Mouse (Mus musculus) liver, embryonic 15.5 days (tissue): ENCODE results near the gene Ccdc117. TPM values are rescaled to one million over a fixed set of nuclear protein-coding genes. Genes with fewer than 3 reads are reported as not detected.
A peak's percentile ranks its signal among the peaks of the same experiment; 100 is the strongest.
"Not testable (repeated sequence)": the region's sequence is repeated elsewhere in the genome, so short reads cannot be mapped to it uniquely, and the experiment has no call there.

Experiments
- ATAC-seq: fragments of 200-750 bp; cut with Nextera tagmentation; 2 replicates; pipeline ENCODE4 v1.8.0; 2017; ENCODE audit warnings: moderate number of reproducible peaks, mild to moderate bottlenecking, moderate library complexity; ENCODE audit not compliant: insufficient read depth
- H3K27ac ChIP-seq: fragments of 300-500 bp; sonication (generic); replicated peaks from 2 replicates; pipeline ENCODE4 v1.5.1; 2015; ENCODE audit warnings: mild to moderate bottlenecking, inconsistent platforms
- H3K27me3 ChIP-seq: fragments of 300-500 bp; sonication (generic); 2 replicates; pipeline ENCODE4 v1.6.1; 2015; ENCODE audit warnings: mild to moderate bottlenecking, inconsistent platforms
- H3K36me3 ChIP-seq: fragments of 300-500 bp; sonication (generic); replicated peaks from 2 replicates; pipeline ENCODE4 v1.6.1; 2015; ENCODE audit warnings: moderate library complexity, mild to moderate bottlenecking, inconsistent platforms
- H3K4me1 ChIP-seq: fragments of 300-500 bp; sonication (generic); replicated peaks from 2 replicates; pipeline ENCODE4 v1.6.1; 2015; ENCODE audit warnings: inconsistent platforms
- H3K4me2 ChIP-seq: fragments of 300-500 bp; sonication (generic); 2 replicates; pipeline ENCODE4 v1.6.1; 2015; ENCODE audit warnings: moderate library complexity, mild to moderate bottlenecking, inconsistent platforms
- H3K4me3 ChIP-seq: fragments of 300-500 bp; sonication (generic); replicated peaks from 2 replicates; pipeline ENCODE4 v1.5.1; 2015; ENCODE audit warnings: mild to moderate bottlenecking, inconsistent platforms
- H3K9ac ChIP-seq: fragments of 300-500 bp; sonication (generic); 2 replicates; pipeline ENCODE4 v1.6.1; 2015; ENCODE audit warnings: moderate library complexity, mild to moderate bottlenecking, inconsistent platforms
- H3K9me3 ChIP-seq: fragments of 300-500 bp; sonication (generic); replicated peaks from 2 replicates; pipeline ENCODE4 v1.6.1; 2016; ENCODE audit warnings: inconsistent platforms
- WGBS: fragments of 180-500 bp; shearing (Covaris S2); methylation state at CpG from one replicate; pipeline ENCODE4 v1.1.7; 2015; ENCODE audit warnings: mixed read lengths; ENCODE audit not compliant: insufficient replicate concordance; 5-methylcytosine and 5-hydroxymethylcytosine counted together
- polyA plus RNA-seq: library from polyadenylated mRNA; unstranded; fragments of >200 nt; fragmentation: Nextera tagmentation; extraction: Ambion mirVana; gene quantifications from 2 replicates; pipeline ENCODE4 v1.2.1, GENCODE M21; 2015

Gene Ccdc117
- polyA plus RNA-seq, 1 experiment from 2014 or later, result 8.1 TPM

DNA sequence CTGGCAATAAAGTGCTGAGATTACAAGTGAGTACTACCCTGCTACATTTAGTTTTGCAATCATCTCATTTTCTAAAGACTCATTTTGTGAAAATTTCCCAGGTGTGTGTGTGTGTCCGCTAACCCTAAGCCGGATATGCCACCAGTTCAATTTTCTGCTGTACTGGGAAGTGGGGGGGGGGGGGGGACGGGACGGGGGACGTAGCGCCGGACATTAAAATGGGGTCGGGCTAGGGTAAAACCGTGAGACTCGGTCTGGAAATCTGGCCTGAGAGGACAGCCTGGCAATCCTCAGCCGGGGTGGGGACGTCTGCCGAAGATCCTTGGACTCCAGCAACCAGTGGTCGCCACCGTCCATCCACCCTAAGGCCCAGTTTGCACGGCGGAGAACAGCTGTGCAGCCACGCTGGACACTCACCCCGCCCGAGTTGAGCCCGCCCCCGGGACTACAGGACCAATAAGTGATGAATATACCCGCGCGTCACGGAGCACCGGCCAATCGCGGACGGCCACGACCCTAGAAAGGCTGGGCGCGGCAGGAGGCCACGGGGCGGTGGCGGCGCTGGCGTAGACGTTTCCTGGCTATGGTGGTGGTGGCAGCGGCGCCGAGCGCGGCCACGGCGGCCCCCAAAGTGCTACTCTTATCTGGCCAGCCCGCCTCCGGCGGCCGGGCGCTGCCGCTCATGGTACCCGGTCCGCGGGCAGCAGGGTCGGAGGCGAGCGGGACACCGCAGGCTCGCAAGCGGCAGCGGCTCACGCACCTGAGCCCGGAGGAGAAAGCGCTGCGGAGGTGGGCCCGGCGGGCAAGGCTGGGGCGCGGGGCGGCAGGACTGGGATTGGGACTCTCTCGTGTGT is 21.3 kb downstream of the Ccdc117 start, which contains the start of gene Xbp1:
TSS of gene Xbp1 (plus strand) at position 248 of the 854 bp plus-strand sequence.
- H3K9ac ChIP-seq, result peak within 1 kb of the TSS; percentile 94
- H3K27me3 ChIP-seq, result 0 out of 2 replicates have a peak, but pooled peaks cover 4% of the 10 kb centered on the region
- WGBS, result under 1% methylated on average over 71 of the region's 72 CpGs
- peak; percentile 94 for ATAC-seq
- peak within 1 kb of the TSS; percentile 87 for H3K4me2 ChIP-seq
- H3K36me3 ChIP-seq, result peaks cover 35% of the 10 kb centered on the region
- H3K27ac ChIP-seq, result peak within 1 kb of the TSS; percentile 91
- H3K4me3 ChIP-seq, result peak within 1 kb of the TSS; percentile 84
- peaks cover 44% of the 10 kb centered on the region for H3K4me1 ChIP-seq
- H3K9me3 ChIP-seq, result no peaks in the 10 kb centered on the region

GRCm38 (mm10) chr11:5519681-5520080 is 22.3 kb downstream of the Ccdc117 start:
- Histone ChIP-seq H3K4me3 (no peak overlapping the region), H3K9me3 (no peaks in the 10 kb centered on the region), H3K4me2 (peak overlapping the region; percentile 87), H3K4me1 (peaks cover 40% of the 10 kb centered on the region), H3K27ac (no peak overlapping the region), H3K9ac (no peak overlapping the region), H3K36me3 (peaks cover 26% of the 10 kb centered on the region), H3K27me3 (0 out of 2 replicates have a peak, but pooled peaks cover 4% of the 10 kb centered on the region)
- ATAC-seq, result no peak
- 59% methylated on average over 3 of the region's 3 CpGs for WGBS

- ATAC-seq, result no peak
- H3K4me1 ChIP-seq, result peaks cover 18% of the 10 kb centered on the region
- no peak overlapping the region for H3K9ac ChIP-seq
- WGBS, result 57% methylated on average over 6 of the region's 6 CpGs
- H3K9me3 ChIP-seq, result no peaks in the 10 kb centered on the region
- peaks cover 3% of the 10 kb centered on the region for H3K36me3 ChIP-seq
- H3K4me2 ChIP-seq, result no peak overlapping the region
- H3K27ac ChIP-seq, result no peak overlapping the region
- H3K4me3 ChIP-seq, result no peak overlapping the region
- H3K27me3 ChIP-seq, result 0 out of 2 replicates have a peak, but pooled peaks cover 4% of the 10 kb centered on the region
These were observed 24.6 kb downstream of the Ccdc117 start for GRCm38 (mm10) chr11:5517346-5517745.

DNA sequence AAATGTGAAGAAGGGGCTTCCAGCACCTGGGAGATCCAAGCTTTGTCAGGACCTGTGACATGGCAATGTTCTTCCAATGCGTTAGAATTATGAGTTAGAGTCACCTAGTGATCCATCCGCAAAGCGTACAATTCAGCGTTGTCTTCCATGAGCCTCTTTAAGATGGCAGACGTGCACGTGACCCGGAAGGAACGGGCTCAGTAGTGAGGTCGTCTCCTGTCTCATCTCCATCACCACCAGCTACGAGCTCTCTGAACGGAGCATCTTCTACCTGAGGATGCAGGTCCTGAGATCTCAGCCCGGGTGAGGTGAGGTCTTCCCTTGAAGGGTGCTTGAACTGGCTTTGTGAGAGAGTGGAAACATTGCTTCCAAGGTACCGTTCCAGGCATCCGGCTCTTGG is 25.4 kb downstream of the Ccdc117 start:
- Histone ChIP-seq H3K4me2 (no peak overlapping the region), H3K36me3 (no peaks in the 10 kb centered on the region), H3K9ac (no peak overlapping the region), H3K9me3 (no peaks in the 10 kb centered on the region), H3K27me3 (0 out of 2 replicates have a peak, but pooled peaks cover 4% of the 10 kb centered on the region), H3K4me1 (peaks cover 11% of the 10 kb centered on the region), H3K27ac (no peak overlapping the region), H3K4me3 (no peak overlapping the region)
- no peak for ATAC-seq
- WGBS, result 85% methylated on average over 14 of the region's 14 CpGs

GRCm38 (mm10) chr11:5516151-5516550 is 25.8 kb downstream of the Ccdc117 start:
- Histone ChIP-seq H3K36me3 (no peaks in the 10 kb centered on the region), H3K4me3 (no peak overlapping the region), H3K9me3 (no peaks in the 10 kb centered on the region), H3K27me3 (0 out of 2 replicates have a peak, but pooled peaks cover 4% of the 10 kb centered on the region), H3K4me2 (no peak overlapping the region), H3K9ac (no peak overlapping the region), H3K4me1 (peaks cover 12% of the 10 kb centered on the region), H3K27ac (no peak overlapping the region)
- ATAC-seq, result no peak
- WGBS, result 71% methylated on average over 7 of the region's 7 CpGs

DNA sequence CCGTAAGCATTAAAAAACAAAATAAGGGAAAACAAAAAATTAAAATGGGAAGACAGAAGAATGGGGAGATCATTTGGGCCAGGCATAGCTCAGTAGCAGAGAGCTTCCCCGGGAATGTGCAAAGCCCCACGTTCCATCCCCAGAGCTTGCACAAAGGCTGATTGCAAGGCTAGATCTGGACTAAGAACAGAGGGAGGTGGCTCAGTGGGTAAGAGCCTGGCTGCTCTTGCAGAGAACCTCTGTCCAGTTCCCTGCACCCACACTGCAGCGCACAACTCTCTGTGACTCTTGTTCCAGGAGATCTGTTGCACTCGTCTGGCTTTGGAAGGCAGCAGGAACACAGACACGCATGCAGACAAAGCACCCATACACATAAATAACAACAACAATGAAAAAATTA is 26.3 kb downstream of the Ccdc117 start:
- H3K27ac ChIP-seq, result no peak overlapping the region
- no peak for ATAC-seq
- H3K4me2 ChIP-seq, result no peak overlapping the region
- no peaks in the 10 kb centered on the region for H3K36me3 ChIP-seq
- WGBS, result 71% methylated on average over 6 of the region's 6 CpGs
- H3K27me3 ChIP-seq, result 0 out of 2 replicates have a peak, but pooled peaks cover 4% of the 10 kb centered on the region
- no peak overlapping the region for H3K4me3 ChIP-seq
- no peak overlapping the region for H3K9ac ChIP-seq
- no peaks in the 10 kb centered on the region for H3K9me3 ChIP-seq
- H3K4me1 ChIP-seq, result peaks cover 16% of the 10 kb centered on the region

DNA sequence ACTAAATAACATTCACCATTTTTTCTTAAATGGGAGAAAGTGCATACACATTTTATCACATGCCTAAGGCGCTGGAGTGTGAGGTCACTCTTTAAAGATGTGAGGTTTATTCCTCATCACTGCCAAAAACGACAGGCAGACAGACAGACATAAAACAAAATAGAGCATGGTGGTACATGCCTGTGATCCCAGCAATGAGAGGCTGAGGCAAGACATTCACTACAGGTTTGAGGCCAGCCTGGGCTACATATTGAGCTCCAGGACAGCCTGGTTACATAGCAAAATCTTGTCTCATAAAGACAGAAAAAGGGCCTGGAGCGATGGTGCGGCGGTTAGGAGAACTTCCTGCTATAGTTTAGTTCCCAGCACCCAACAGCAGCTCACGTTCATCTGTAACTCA is 26.8 kb downstream of the Ccdc117 start:
- Histone ChIP-seq H3K27ac (no peak overlapping the region), H3K4me2 (no peak overlapping the region), H3K9me3 (no peaks in the 10 kb centered on the region), H3K36me3 (no peaks in the 10 kb centered on the region), H3K4me1 (peaks cover 14% of the 10 kb centered on the region), H3K9ac (no peak overlapping the region), H3K27me3 (0 out of 2 replicates have a peak, but pooled peaks cover 4% of the 10 kb centered on the region), H3K4me3 (no peak overlapping the region)
- ATAC-seq, result no peak
- 54% methylated on average over 6 of the region's 6 CpGs for WGBS

GRCm38 (mm10) chr11:5514091-5514490 is 27.9 kb downstream of the Ccdc117 start:
- H3K9ac ChIP-seq, result no peak overlapping the region
- H3K36me3 ChIP-seq, result no peaks in the 10 kb centered on the region
- peaks cover 19% of the 10 kb centered on the region for H3K4me1 ChIP-seq
- 81% methylated on average over 4 of the region's 4 CpGs for WGBS
- no peak overlapping the region for H3K4me2 ChIP-seq
- H3K4me3 ChIP-seq, result no peak overlapping the region
- H3K27ac ChIP-seq, result no peak overlapping the region
- H3K9me3 ChIP-seq, result no peaks in the 10 kb centered on the region
- 0 out of 2 replicates have a peak, but pooled peaks cover 4% of the 10 kb centered on the region for H3K27me3 ChIP-seq
- no peak for ATAC-seq

DNA sequence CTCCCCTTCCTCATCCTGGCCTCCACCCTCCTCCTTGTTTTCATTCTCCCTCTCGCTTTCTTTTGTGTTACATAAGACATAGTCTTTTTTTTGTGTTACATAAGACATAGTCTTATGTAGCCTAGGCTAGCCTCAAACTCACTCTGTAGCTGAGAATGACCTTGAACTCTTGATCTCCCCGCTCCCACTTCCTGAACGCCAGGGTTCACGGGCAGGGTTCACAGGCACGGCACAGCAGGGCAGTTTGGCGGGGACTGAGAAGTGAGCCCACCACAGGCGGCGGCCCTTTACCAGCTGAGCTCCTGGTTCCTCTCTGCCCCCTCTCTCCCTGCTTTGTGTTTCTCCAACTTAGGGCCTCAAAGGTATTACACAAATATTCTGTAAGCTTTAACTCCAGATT is 29.0 kb downstream of the Ccdc117 start:
- Histone ChIP-seq H3K36me3 (no peaks in the 10 kb centered on the region), H3K9me3 (no peaks in the 10 kb centered on the region), H3K4me3 (no peak overlapping the region), H3K4me2 (no peak overlapping the region), H3K9ac (no peak overlapping the region), H3K27ac (0 out of 2 replicates have a peak overlapping the region, but pooled peaks have one; percentile 26), H3K4me1 (peaks cover 21% of the 10 kb centered on the region), H3K27me3 (0 out of 2 replicates have a peak, but pooled peaks cover 4% of the 10 kb centered on the region)
- 80% methylated on average over 8 of the region's 8 CpGs for WGBS
- no peak for ATAC-seq

DNA sequence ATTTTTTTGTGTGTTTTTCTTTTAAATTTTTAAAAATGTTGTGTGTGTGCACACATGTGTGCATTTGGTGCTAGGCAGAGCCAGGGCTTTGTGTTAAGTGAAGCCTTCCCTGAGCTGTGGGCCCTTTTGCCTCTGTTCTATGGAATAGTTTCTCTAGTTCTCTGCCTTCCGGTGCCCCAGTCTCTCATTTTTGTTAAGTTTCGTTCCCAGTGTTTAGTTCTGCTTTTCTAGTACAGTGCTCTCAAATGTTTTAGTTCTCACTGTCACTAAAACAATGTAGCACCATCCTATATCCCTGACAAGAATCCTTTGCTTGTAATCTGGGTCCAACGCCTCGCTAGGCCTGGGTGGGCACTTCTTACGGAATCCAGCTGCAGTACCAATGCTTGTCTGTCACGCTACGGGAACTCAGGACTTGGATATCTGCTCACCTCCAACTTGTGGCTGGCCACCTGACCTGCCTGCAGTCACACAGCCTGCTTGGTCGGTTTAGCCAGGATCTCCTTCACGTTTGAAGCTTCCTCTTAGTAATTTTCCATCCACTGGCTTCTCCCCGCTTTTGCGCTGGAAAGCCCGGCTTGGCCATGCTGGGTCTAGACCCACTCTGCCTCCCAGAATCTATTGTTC is 29.8 kb downstream of the Ccdc117 start:
- no peak for ATAC-seq
- Histone ChIP-seq H3K4me1 (peaks cover 21% of the 10 kb centered on the region), H3K27me3 (0 out of 2 replicates have a peak, but pooled peaks cover 4% of the 10 kb centered on the region), H3K4me2 (no peak overlapping the region), H3K36me3 (no peaks in the 10 kb centered on the region), H3K4me3 (no peak overlapping the region), H3K27ac (peak overlapping the region; percentile 26; the same call in 1 of the 2 replicates), H3K9me3 (no peaks in the 10 kb centered on the region), H3K9ac (no peak overlapping the region)
- WGBS, result 47% methylated on average over 12 of the region's 12 CpGs

- not testable (repeated sequence) for H3K36me3 ChIP-seq, ATAC-seq, H3K9ac ChIP-seq, H3K4me2 ChIP-seq, H3K4me3 ChIP-seq, H3K9me3 ChIP-seq, H3K27me3 ChIP-seq
- Histone ChIP-seq H3K27ac (0 out of 2 replicates have a peak overlapping the region, but pooled peaks have one; percentile 0), H3K4me1 (peaks cover 27% of the 10 kb centered on the region)
- no CpG with 5 or more reads among the region's 2 CpGs for WGBS
These were observed 31.3 kb downstream of the Ccdc117 start for GRCm38 (mm10) chr11:5510686-5511085.
